Mouse (Mus musculus): ENCODE data around the gene Pbp2. TPM values are rescaled to one million over a fixed set of nuclear protein-coding genes. Genes with fewer than 3 reads are reported as not detected.

Pbp2 gene
- polyA plus RNA-seq, 1 experiment from 2014 or later = not detected

DNA sequence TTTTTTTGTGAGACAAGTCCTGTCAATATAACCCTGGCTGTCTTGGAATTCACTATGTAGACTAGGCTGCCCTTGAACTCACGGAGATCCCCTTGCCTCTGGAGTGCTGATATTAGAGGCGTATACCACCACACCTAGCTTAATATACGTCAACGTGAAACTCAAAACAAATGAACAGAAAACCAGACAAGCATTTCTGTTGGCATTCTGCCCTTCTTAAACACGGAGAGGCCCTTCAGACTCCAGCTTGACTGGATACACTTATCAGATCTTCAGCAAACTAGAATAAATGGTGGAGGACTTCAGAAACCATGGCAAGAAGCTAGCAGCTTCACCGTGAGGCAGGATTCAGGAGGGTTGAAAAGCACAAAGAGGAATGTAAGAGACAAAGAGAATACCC, 16.1 kb downstream of the Pbp2 start:
- no peak for ATAC-seq
- H3K4me2 ChIP-seq (ENCODE audit: low read length) = no peak overlapping the region

DNA sequence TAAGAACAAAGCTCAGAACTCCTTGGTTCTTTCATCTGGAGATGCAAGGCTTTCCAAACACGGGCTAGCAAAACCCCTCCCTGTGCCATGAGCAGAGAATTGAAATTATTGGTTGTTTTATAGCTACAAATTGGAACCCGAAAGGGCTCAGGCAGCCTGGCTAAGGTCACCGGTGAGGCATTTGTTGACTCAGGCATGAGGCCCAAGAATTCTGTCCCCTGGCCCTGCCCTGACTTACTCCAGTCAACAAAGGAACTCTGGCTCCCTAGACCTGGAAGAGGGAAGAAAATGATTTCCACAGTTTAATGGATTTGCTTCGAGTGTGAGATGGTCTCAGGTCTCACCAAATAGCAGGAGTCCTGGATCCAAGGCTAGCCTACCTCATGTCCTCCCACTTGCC, 17.8 kb downstream of the Pbp2 start:
- H3K4me1 ChIP-seq (ENCODE audit: control insufficient read depth, insufficient read depth, low read length) = no peaks in the 10 kb centered on the region
- H3K4me3 ChIP-seq (ENCODE audit: low read depth, low read length) = no peak overlapping the region
- H3K9ac ChIP-seq (ENCODE audit: low read length) = no peak overlapping the region
- no peak overlapping the region for H3K27ac ChIP-seq (ENCODE audit: low read depth, low read length)
- DNase-seq (ENCODE audit: low spot score) (no peak), ATAC-seq (no peak)
- H3K27me3 ChIP-seq (replicated peaks; ENCODE audit: control insufficient read depth, insufficient read depth, low read length) = no peaks in the 10 kb centered on the region
- 76% methylated on average over 4 of the region's 4 CpGs for WGBS
- H3K36me3 ChIP-seq (ENCODE audit: control insufficient read depth, insufficient read depth, low read length) = no peaks in the 10 kb centered on the region
- H3K4me2 ChIP-seq (ENCODE audit: low read length) = no peak overlapping the region
- no peaks in the 10 kb centered on the region for H3K9me3 ChIP-seq (replicated peaks; ENCODE audit: control insufficient read depth, low read length)

More for the DNA sequence above, 16.1 kb downstream of the Pbp2 start:
- WGBS = 83% methylated on average over 6 of the region's 6 CpGs
- H3K36me3 ChIP-seq (ENCODE audit: control insufficient read depth, insufficient read depth, low read length) = no peaks in the 10 kb centered on the region
- H3K27me3 ChIP-seq (replicated peaks; ENCODE audit: control insufficient read depth, insufficient read depth, low read length) = no peaks in the 10 kb centered on the region
- no peaks in the 10 kb centered on the region for H3K9me3 ChIP-seq (replicated peaks; ENCODE audit: control insufficient read depth, low read length)
- H3K9ac ChIP-seq (ENCODE audit: low read length) = no peak overlapping the region
- H3K4me3 ChIP-seq (ENCODE audit: low read depth, low read length) = no peak overlapping the region
- H3K4me1 ChIP-seq (ENCODE audit: control insufficient read depth, insufficient read depth, low read length) = no peaks in the 10 kb centered on the region
- H3K27ac ChIP-seq (ENCODE audit: low read depth, low read length) = no peak overlapping the region
- no peak for DNase-seq (ENCODE audit: low spot score)

DNA sequence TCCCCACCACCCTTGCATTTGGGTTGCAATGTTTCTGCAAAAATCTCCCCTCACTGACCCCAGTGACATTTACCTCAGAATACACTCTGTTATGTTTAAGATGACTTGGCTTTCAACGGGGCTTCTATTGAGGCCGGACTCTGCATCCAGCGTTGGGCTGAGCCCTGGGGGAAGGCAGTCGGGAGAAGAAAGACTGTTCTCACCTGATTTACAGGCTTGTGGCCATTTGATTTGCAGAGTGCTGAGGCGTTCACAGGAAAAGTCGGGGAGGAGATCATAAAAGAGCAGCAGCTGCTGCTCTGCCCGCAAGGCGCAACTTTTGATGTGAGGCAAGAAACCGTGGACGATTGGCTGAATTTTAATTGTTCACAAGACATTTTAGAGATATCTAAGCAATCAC, 30.3 kb downstream of the Pbp2 start:
- Histone ChIP-seq H3K27me3 (replicated peaks; ENCODE audit: control insufficient read depth, insufficient read depth, low read length) (no peaks in the 10 kb centered on the region), H3K4me2 (ENCODE audit: low read length) (no peak overlapping the region), H3K27ac (ENCODE audit: low read depth, low read length) (no peak overlapping the region), H3K9ac (ENCODE audit: low read length) (no peak overlapping the region), H3K4me1 (ENCODE audit: control insufficient read depth, insufficient read depth, low read length) (no peaks in the 10 kb centered on the region), H3K9me3 (replicated peaks; ENCODE audit: control insufficient read depth, low read length) (no peaks in the 10 kb centered on the region), H3K36me3 (ENCODE audit: control insufficient read depth, insufficient read depth, low read length) (no peaks in the 10 kb centered on the region), H3K4me3 (ENCODE audit: low read depth, low read length) (no peak overlapping the region)
- whole genome bisulfite sequencing = 56% methylated on average over 10 of the region's 10 CpGs
- no peak for ATAC-seq
- DNase-seq (ENCODE audit: low spot score) = no peak

DNA sequence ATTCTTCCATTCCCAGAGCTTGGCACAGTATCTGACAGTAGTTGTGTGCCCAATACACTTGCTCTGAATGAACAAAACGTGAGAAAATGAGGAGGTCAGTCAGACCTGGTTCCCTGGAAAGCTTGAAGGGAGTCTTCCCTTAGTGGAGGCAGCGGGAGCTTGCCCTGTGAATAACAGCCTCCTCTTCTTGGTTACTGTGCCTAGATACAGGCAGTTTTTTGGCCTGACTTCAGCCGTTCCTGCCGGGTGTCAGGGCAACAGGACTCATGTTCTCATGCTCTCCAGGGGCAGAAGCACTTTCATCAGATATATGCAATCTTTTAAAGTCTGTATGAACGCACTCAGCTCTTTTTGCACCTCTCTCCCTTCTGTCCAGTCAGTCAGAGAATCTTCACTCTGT, 30.9 kb downstream of the Pbp2 start:
- Histone ChIP-seq H3K9ac (ENCODE audit: low read length) (no peak overlapping the region), H3K27ac (ENCODE audit: low read depth, low read length) (no peak overlapping the region), H3K4me2 (ENCODE audit: low read length) (no peak overlapping the region), H3K9me3 (replicated peaks; ENCODE audit: control insufficient read depth, low read length) (no peaks in the 10 kb centered on the region), H3K36me3 (ENCODE audit: control insufficient read depth, insufficient read depth, low read length) (no peaks in the 10 kb centered on the region), H3K27me3 (replicated peaks; ENCODE audit: control insufficient read depth, insufficient read depth, low read length) (no peaks in the 10 kb centered on the region), H3K4me1 (ENCODE audit: control insufficient read depth, insufficient read depth, low read length) (no peaks in the 10 kb centered on the region), H3K4me3 (ENCODE audit: low read depth, low read length) (no peak overlapping the region)
- ATAC-seq = no peak
- no peak for DNase-seq (ENCODE audit: low spot score)
- WGBS = 71% methylated on average over 5 of the region's 5 CpGs

DNA sequence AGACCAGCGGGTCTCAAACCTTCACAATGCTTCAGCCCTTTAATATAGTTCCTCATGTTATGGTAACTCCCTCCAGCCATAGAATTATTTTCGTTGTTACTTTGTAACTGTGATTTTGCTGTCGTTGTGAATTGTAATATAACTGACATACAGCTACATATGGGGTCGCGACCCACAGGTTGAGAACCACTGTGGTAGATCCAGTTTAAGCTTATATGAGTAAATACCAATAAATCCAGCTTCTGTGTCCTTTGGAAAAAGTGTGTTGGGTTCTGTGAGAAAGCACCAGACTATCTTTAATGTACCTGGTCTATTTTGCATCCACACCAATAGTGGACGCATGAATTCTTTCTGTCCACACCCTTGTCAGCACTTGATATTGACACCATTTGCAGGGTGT, 31.9 kb downstream of the Pbp2 start:
- no peaks in the 10 kb centered on the region for H3K4me1 ChIP-seq (ENCODE audit: control insufficient read depth, insufficient read depth, low read length)
- WGBS = 93% methylated on average over 6 of the region's 6 CpGs
- H3K9me3 ChIP-seq (replicated peaks; ENCODE audit: control insufficient read depth, low read length) = no peaks in the 10 kb centered on the region
- no peak overlapping the region for H3K27ac ChIP-seq (ENCODE audit: low read depth, low read length)
- no peak overlapping the region for H3K4me2 ChIP-seq (ENCODE audit: low read length)
- H3K27me3 ChIP-seq (replicated peaks; ENCODE audit: control insufficient read depth, insufficient read depth, low read length) = no peaks in the 10 kb centered on the region
- H3K36me3 ChIP-seq (ENCODE audit: control insufficient read depth, insufficient read depth, low read length) = no peaks in the 10 kb centered on the region
- ATAC-seq (no peak), DNase-seq (ENCODE audit: low spot score) (no peak)
- H3K4me3 ChIP-seq (ENCODE audit: low read depth, low read length) = no peak overlapping the region
- no peak overlapping the region for H3K9ac ChIP-seq (ENCODE audit: low read length)

DNA sequence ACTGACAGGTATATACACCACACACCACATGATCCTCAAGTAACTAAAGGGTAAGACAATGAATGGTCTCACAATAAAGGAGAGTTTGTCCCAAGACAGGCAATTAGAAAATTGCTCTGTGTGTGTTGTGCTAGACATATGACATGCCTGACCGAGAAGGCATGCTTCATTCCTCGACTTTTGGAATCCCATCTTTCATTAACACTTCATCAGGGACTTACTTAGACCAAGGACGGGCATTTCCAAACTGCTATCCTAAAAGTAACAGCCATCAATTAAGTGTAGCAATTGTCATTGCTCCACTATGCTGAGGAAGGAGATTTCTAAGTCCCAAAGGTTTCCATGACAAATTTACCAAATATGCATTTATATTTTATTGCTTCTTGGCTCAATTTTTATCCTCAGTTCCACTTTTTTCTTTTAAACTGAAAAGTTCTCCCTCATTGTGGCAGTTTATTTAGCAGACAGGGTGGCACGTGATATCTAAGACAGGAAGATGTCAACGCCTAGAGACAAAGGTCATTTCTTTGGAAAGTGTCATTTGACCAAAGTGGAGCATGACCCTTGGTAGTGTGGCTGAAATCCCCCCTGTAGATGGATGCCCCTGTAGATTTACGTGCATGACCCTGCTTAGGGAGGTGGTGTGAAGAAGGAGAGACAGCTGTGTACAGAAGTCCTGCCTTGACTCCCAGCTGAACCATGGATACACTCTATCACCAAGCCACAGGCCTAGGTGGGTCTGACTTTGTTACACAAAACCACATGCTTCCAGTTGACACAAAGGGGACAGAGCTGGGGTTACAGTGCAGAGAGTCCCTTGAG, 33.5 kb downstream of the Pbp2 start:
- H3K9me3 ChIP-seq (replicated peaks; ENCODE audit: control insufficient read depth, low read length) = no peaks in the 10 kb centered on the region
- no peak overlapping the region for H3K9ac ChIP-seq (ENCODE audit: low read length)
- H3K4me2 ChIP-seq (ENCODE audit: low read length) = no peak overlapping the region
- 87% methylated on average over 6 of the region's 6 CpGs for WGBS
- no peaks in the 10 kb centered on the region for H3K4me1 ChIP-seq (ENCODE audit: control insufficient read depth, insufficient read depth, low read length)
- ATAC-seq = no peak
- no peak overlapping the region for H3K27ac ChIP-seq (ENCODE audit: low read depth, low read length)
- H3K36me3 ChIP-seq (ENCODE audit: control insufficient read depth, insufficient read depth, low read length) = no peaks in the 10 kb centered on the region
- H3K4me3 ChIP-seq (ENCODE audit: low read depth, low read length) = no peak overlapping the region
- DNase-seq (ENCODE audit: low spot score) = no peak
- H3K27me3 ChIP-seq (replicated peaks; ENCODE audit: control insufficient read depth, insufficient read depth, low read length) = no peaks in the 10 kb centered on the region

DNA sequence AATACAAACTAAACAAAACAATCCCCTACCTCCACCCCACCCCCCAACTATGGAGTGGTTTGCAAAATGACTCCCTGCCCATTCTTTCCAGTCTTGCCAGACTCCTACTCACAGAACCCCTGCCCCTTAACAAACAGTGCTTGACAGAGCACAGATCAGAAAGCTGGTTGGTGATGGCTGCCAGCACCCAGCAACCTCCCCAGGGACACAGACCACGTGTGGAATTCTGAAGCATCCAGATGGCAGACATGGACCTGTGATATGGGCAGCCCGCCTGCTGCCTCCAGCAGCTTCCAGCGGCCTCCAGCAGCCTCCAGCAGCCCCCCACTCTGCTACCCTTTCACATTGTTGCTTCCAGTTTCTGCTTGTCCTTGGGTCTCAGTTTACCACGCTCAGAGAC, 35.0 kb downstream of the Pbp2 start:
- Histone ChIP-seq H3K4me3 (ENCODE audit: low read depth, low read length) (no peak overlapping the region), H3K9me3 (replicated peaks; ENCODE audit: control insufficient read depth, low read length) (no peaks in the 10 kb centered on the region), H3K27ac (ENCODE audit: low read depth, low read length) (no peak overlapping the region), H3K9ac (ENCODE audit: low read length) (no peak overlapping the region), H3K4me2 (ENCODE audit: low read length) (no peak overlapping the region), H3K36me3 (ENCODE audit: control insufficient read depth, insufficient read depth, low read length) (no peaks in the 10 kb centered on the region), H3K27me3 (replicated peaks; ENCODE audit: control insufficient read depth, insufficient read depth, low read length) (no peaks in the 10 kb centered on the region), H3K4me1 (ENCODE audit: control insufficient read depth, insufficient read depth, low read length) (no peaks in the 10 kb centered on the region)
- ATAC-seq = no peak
- WGBS = 82% methylated on average over 4 of the region's 4 CpGs
- DNase-seq (ENCODE audit: low spot score) = no peak

DNA sequence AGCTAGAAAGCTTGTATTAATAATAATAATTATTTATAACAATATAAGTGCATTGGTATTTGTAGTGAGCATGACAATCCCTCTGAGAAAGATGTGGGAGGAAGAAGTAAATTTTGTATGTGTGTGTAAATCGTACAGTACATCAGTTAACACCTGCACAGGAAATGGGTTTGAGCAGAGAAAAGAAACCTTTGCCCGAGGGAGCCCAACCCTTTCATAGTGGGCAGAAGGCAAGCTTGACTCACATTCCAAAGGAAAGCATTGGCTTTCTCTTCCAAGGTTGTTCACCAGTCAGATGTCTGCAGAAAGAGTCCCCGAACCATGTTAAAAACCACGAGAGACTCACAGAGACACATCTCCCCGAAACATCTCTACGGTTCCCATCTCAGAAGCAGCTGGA, 37.1 kb downstream of the Pbp2 start:
- Histone ChIP-seq H3K4me3 (ENCODE audit: low read depth, low read length) (no peak overlapping the region), H3K9me3 (replicated peaks; ENCODE audit: control insufficient read depth, low read length) (no peaks in the 10 kb centered on the region), H3K4me1 (ENCODE audit: control insufficient read depth, insufficient read depth, low read length) (peaks cover 3% of the 10 kb centered on the region; the same call in 1 of the 2 replicates), H3K9ac (ENCODE audit: low read length) (no peak overlapping the region), H3K27me3 (replicated peaks; ENCODE audit: control insufficient read depth, insufficient read depth, low read length) (no peaks in the 10 kb centered on the region), H3K4me2 (ENCODE audit: low read length) (no peak overlapping the region), H3K27ac (ENCODE audit: low read depth, low read length) (no peak overlapping the region), H3K36me3 (ENCODE audit: control insufficient read depth, insufficient read depth, low read length) (no peaks in the 10 kb centered on the region)
- 95% methylated on average over 6 of the region's 6 CpGs for WGBS
- DNase-seq (ENCODE audit: low spot score) (no peak), ATAC-seq (no peak)

DNA sequence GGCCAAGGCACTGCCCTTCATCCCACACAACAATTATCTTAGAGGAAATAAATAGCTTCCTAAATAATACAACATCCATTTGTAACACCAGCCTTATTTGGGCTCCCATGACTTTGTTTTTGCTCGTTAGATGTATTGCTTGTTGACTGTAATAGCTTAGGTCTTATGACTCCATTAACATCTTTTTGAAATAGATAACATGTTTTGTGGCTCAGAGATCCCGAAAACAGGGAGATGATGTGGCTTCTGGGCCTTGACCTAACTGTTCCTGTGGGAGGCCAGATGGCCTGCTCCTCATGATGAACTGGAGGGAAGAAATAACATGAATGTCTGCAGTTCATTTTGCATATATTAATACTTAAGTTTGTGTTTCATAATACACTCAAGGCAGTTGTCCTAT, 38.4 kb downstream of the Pbp2 start:
- H3K4me3 ChIP-seq (ENCODE audit: low read depth, low read length) = no peak overlapping the region
- H3K9ac ChIP-seq (ENCODE audit: low read length) = no peak overlapping the region
- WGBS = 79% methylated on average over 2 of the region's 2 CpGs

More for the DNA sequence above, 38.4 kb downstream of the Pbp2 start:
- Histone ChIP-seq H3K27me3 (replicated peaks; ENCODE audit: control insufficient read depth, insufficient read depth, low read length) (no peaks in the 10 kb centered on the region), H3K4me1 (ENCODE audit: control insufficient read depth, insufficient read depth, low read length) (peaks cover 3% of the 10 kb centered on the region; the same call in 1 of the 2 replicates), H3K9me3 (replicated peaks; ENCODE audit: control insufficient read depth, low read length) (no peaks in the 10 kb centered on the region), H3K27ac (ENCODE audit: low read depth, low read length) (no peak overlapping the region), H3K4me2 (ENCODE audit: low read length) (no peak overlapping the region), H3K36me3 (ENCODE audit: control insufficient read depth, insufficient read depth, low read length) (no peaks in the 10 kb centered on the region)
- DNase-seq (ENCODE audit: low spot score) (no peak), ATAC-seq (no peak)

Data from forebrain, embryonic 14.5 days (tissue).